Mouse (Mus musculus) stomach, postnatal 0 days (tissue): ENCODE data around the gene Cd300lb.
A peak's percentile ranks its signal among the peaks of the same experiment; 100 is the strongest.

Source experiments
- CTCF ChIP-seq: IDR thresholded peaks from 2 replicates; pipeline ENCODE4 v1.5.1; 2016; ENCODE audit warnings: antibody characterized with exemption, low read depth, mild to moderate bottlenecking, moderate library complexity
- EP300 ChIP-seq: optimal IDR thresholded peaks from 2 replicates; pipeline ENCODE3; 2016; ENCODE audit warnings: antibody characterized with exemption

DNA sequence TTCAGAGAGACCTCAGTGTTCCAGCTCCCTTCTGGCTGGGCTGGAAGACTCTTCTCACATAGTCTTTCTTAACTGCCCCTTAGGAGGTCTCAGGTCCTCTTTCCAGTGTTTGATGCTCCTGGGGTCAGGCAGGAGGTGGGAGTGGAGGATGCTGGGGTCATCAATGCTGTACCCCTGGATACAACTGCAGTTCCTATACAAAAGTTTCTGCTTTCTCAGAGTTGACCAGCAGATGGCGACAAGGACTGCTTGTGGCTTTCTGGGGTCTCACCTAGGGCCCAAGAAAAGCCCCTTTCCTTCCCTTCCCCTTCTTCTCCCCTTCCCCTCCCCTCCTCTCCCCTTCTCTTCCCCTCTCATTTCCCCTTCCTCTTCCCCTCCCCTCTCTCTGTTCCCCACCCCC is 53.6 kb downstream of the Cd300lb start:
- TF ChIP-seq CTCF = peak; percentile 74
- no peak for TF ChIP-seq EP300
